In the genomic region with DNA sequence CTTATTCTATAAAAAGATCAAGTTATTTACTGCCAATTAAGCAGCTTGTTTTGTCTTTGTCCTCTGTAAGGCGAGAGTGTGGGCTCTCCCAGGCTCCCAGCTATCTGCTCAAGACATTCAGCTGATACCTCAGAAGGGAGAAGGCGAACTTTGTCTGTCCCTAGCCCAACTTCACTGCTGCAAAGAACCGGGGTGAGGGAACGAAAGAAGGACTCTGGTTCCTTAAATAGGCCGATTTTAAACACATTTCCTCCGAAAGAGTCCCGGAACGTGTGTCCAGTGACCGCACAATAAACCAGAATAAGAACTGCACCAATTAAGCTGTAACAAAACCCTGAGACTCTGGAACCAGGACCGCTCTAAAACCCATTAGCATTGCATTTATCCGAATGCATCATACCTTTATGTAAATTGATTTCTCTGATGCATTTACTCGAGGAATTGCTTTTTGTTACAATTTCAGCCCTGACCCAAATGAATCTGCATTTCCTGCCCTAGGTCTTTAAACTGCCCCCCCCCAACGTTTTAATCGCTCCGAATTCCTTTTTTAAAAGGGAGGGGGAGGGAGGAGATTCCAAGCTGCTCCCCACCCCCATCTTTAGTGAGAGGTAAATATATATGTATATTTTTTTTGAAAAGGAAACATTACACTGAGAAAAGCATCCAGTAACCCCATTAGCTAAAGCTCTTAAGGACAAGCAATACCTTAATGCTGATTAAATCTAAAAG, we compare ENCODE assay signal across 8 mouse cellular contexts. TPM values are rescaled to one million over a fixed set of nuclear protein-coding genes. Genes with fewer than 3 reads are reported as not detected.
DNase-seq lines count a peak whose midpoint lies in the region; ATAC-seq and TF ChIP-seq lines count a peak whose summit lies in the region.

No protein-coding gene starts in this region.

- WGBS in forebrain, embryonic 13.5 days = under 1% methylated on average over 15 of the region's 15 CpGs
- WGBS in intestine, embryonic 16.5 days = under 1% methylated on average over 15 of the region's 15 CpGs

- no peak for ATAC-seq in forebrain, embryonic 13.5 days
- no peak for ATAC-seq in intestine, embryonic 16.5 days

- peaks cover 24% of the 10 kb centered on the region for H3K79me2 ChIP-seq in MEL (ENCODE audit: control insufficient read depth, insufficient read depth, low read length, poor library complexity)

- H3K27ac ChIP-seq in MEL (ENCODE audit: control insufficient read depth, low read depth, low read length) = peak overlapping the region; percentile 50
- peak overlapping the region; percentile 97 for H3K27ac ChIP-seq in forebrain, embryonic 13.5 days
- peak overlapping the region; percentile 69 for H3K27ac ChIP-seq in intestine, embryonic 16.5 days (ENCODE audit: low read length)

- TF ChIP-seq CTCF in MEL (IDR thresholded peaks at IDR 0.05 in 2 of 3, conservative IDR thresholded peaks at IDR 0.05 in 1 of 3; ENCODE audit: control insufficient read depth in 1 of 3, insufficient read depth in 1 of 3, low read depth in 2 of 3, low read length in 3 of 3, poor library complexity in 1 of 3, severe bottlenecking in 1 of 3) = no peak

- no peak for TF ChIP-seq POLR2A in MEL (IDR thresholded peaks at IDR 0.05; ENCODE audit: control insufficient read depth in 1 of 2, insufficient read depth in 1 of 2, low read depth in 1 of 2, low read length in 2 of 2, poor library complexity in 1 of 2)

- H3K9me3 ChIP-seq in MEL (replicated peaks; ENCODE audit: insufficient read depth, low read length) = no peaks in the 10 kb centered on the region
- H3K9me3 ChIP-seq in forebrain, embryonic 13.5 days (replicated peaks) = no peaks in the 10 kb centered on the region
- H3K9me3 ChIP-seq in intestine, embryonic 16.5 days (ENCODE audit: control insufficient read depth, low read length) = no peaks in the 10 kb centered on the region

- no peak for TF ChIP-seq EP300 in MEL (IDR thresholded peaks at IDR 0.05; ENCODE audit: low read depth in 1 of 2, low read length in 2 of 2)

- H3K36me3 ChIP-seq in MEL (ENCODE audit: control insufficient read depth in 1 of 2, insufficient read depth in 2 of 2, low read length in 2 of 2) = peaks cover 0 to 18% of the 10 kb centered on the region in 2 experiments; a peak in 3 of 4 replicates
- H3K36me3 ChIP-seq in forebrain, embryonic 13.5 days (ENCODE audit: poor library complexity, severe bottlenecking) = no peaks in the 10 kb centered on the region
- no peaks in the 10 kb centered on the region for H3K36me3 ChIP-seq in intestine, embryonic 16.5 days (ENCODE audit: control insufficient read depth, insufficient read depth, low read length)

- peak overlapping the region; percentile 71 for H3K4me2 ChIP-seq in forebrain, embryonic 13.5 days
- peak overlapping the region; percentile 89 for H3K4me2 ChIP-seq in intestine, embryonic 16.5 days (ENCODE audit: low read depth, low read length)

- H3K4me3 ChIP-seq in MEL (ENCODE audit: control insufficient read depth in 1 of 2, insufficient read depth in 1 of 2, low read depth in 2 of 2, low read length in 2 of 2) = peak overlapping the region; percentile 87 to 96
- H3K4me3 ChIP-seq in forebrain, embryonic 13.5 days = peak overlapping the region; percentile 82
- peak overlapping the region; percentile 80 for H3K4me3 ChIP-seq in intestine, embryonic 16.5 days (ENCODE audit: low read length)

- peak overlapping the region; percentile 94 for H3K9ac ChIP-seq in MEL (ENCODE audit: control insufficient read depth, low read depth, low read length, poor library complexity, severe bottlenecking)
- H3K9ac ChIP-seq in forebrain, embryonic 13.5 days = peak overlapping the region; percentile 93
- H3K9ac ChIP-seq in intestine, embryonic 16.5 days (ENCODE audit: low read depth, low read length) = peak overlapping the region; percentile 90

- DNase-seq in adrenal gland, postnatal 10 days = peak; percentile 32
- no peak for DNase-seq in adrenal gland, adult 8-10 months
- DNase-seq in MEL (ENCODE audit: low read depth, low spot score) = peak; percentile 78
- DNase-seq in lung, postnatal 36 days = peak; percentile 18
- DNase-seq in thymus, postnatal 14 days = peak; percentile 25
- no peak for DNase-seq in layer of hippocampus, adult 11-12 months (ENCODE audit: low spot score)

- H3K27me3 ChIP-seq in MEL (ENCODE audit: control insufficient read depth in 1 of 2, insufficient read depth in 2 of 2, low read length in 2 of 2) = no peaks in the 10 kb centered on the region
- peaks cover 4% of the 10 kb centered on the region; the same call in 1 of the 2 replicates for H3K27me3 ChIP-seq in forebrain, embryonic 13.5 days
- no peaks in the 10 kb centered on the region for H3K27me3 ChIP-seq in intestine, embryonic 16.5 days (replicated peaks; ENCODE audit: control insufficient read depth, insufficient read depth, low read length)

- peaks cover 5 to 19% of the 10 kb centered on the region in 2 experiments for H3K4me1 ChIP-seq in MEL (ENCODE audit: control insufficient read depth in 1 of 2, insufficient read depth in 2 of 2, low read length in 2 of 2)
- peaks cover 47% of the 10 kb centered on the region for H3K4me1 ChIP-seq in forebrain, embryonic 13.5 days
- peaks cover 23% of the 10 kb centered on the region for H3K4me1 ChIP-seq in intestine, embryonic 16.5 days (ENCODE audit: control insufficient read depth, insufficient read depth, low read length)

- TF ChIP-seq RAD21 in MEL (IDR thresholded peaks at IDR 0.05; ENCODE audit: low read depth, low read length) = no peak

TF ChIP-seq in MEL, 35 proteins besides CTCF, POLR2A, EP300 and RAD21:
- no peak for TF ChIP-seq ELF1 (IDR thresholded peaks at IDR 0.05; ENCODE audit: low read depth, low read length)
- 0 out of 2 replicates have a peak, but pooled peaks have one; percentile 21 for TF ChIP-seq TBP (IDR thresholded peaks at IDR 0.05; ENCODE audit: low read depth, low read length)
- TF ChIP-seq SIN3A (IDR thresholded peaks at IDR 0.05; ENCODE audit: low read length) = peak; percentile 43
- TF ChIP-seq HCFC1 (IDR thresholded peaks at IDR 0.05; ENCODE audit: low read depth, low read length) = no peak

RNA-seq across cellular contexts. Expression of a gene that starts 1.6 kb away (rescaled TPM):
- total RNA-seq in adrenal gland, postnatal 10 days (2021) = 10 to 100 TPM; 63.1 to 65.6 TPM
- total RNA-seq in adrenal gland, adult 8-10 months (2022) = 10 to 100 TPM; 53.7 to 93.7 (median 73.7) TPM
- 13.7 and 14.9 TPM in 2 replicates for total RNA-seq in MEL (2012; rRNA removed)
- 10 to 100 TPM in 1 of 2 experiments, not detected in 1; 29.3 TPM for polyA plus RNA-seq in MEL (2012; ENCODE audit: insufficient read depth in 1 of 2, insufficient read length in 2 of 2, low read depth in 1 of 2, low replicate concordance in 2 of 2, missing spikeins in 1 of 2)
- polyA plus RNA-seq in forebrain, embryonic 13.5 days (2015; fragmentation: Nextera tagmentation; extraction: Ambion mirVana) = 66.6 and 90.8 TPM in 2 replicates
- polyA plus RNA-seq in intestine, embryonic 16.5 days (2015; fragmentation: Nextera tagmentation; extraction: Ambion mirVana) = 49.5 and 57.2 TPM in 2 replicates

Comparison
In these comparisons a context has a peak if more than half of its experiments do, and no peak if none do; other contexts are left out.
1. DNase-seq: peak in adrenal gland, postnatal 10 days (single experiment), MEL (single experiment), lung, postnatal 36 days (single experiment) and thymus, postnatal 14 days (single experiment); none in adrenal gland, adult 8-10 months (single experiment) and layer of hippocampus, adult 11-12 months (single experiment).
2. Peak in every context shown above with its lines, with median percentiles within 50 percentile points of each other: H3K27ac ChIP-seq, H3K4me3 ChIP-seq and H3K9ac ChIP-seq.